Mouse (Mus musculus): ENCODE measurements around the gene Spsb1. TPM values are rescaled to one million over a fixed set of nuclear protein-coding genes. Genes with fewer than 3 reads are reported as not detected.

Gene Spsb1
- total and polyA plus RNA-seq, 3 experiments: 0.04 to 0.19 (median 0.07) TPM

DNA sequence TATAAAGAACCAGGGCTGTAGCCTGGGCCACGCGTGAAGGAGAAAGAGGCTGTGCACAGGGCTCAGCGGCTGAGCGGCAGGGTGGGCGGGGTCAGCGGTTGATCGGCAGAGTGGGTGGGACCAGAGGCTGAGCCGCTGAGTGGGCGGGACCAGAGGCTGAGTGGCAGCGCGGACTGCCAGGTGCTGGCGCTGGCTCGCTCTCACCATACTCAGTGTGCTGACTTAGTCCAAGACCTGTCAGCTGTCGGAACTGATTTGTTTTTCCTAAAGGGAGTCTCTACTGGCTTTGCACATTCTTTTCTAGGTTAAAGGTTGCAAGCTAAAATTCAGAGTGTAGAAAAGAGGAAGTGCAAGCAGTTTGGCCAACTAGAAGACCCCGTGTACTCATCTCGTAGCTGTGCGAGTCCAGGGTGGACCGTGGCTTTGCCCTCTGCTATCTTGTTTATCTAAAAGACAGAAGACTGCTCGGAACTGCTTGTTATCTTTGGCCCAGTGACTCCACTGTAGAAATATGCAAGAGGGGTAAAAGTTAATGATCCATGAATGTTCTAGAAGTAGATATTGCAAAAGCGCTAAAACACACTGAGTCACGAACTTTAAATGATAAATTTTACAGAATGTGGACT, 34.2 kb upstream of the Spsb1 start:
- peak; percentile 82 for TF ChIP-seq BHLHE40 (IDR thresholded peaks at IDR 0.05; ENCODE audit: low read depth, low read length)
- TF ChIP-seq UBTF (IDR thresholded peaks at IDR 0.05; ENCODE audit: low read depth, low read length): no peak
- peak; percentile 55; the same call in 1 of the 2 replicates for TF ChIP-seq CHD2 (IDR thresholded peaks at IDR 0.05; ENCODE audit: low read length)
- TF ChIP-seq USF2 (conservative IDR thresholded peaks at IDR 0.05; ENCODE audit: low read depth, low read length): no peak
- no peak for TF ChIP-seq CTCF (conservative IDR thresholded peaks at IDR 0.05 in 1 of 2, IDR thresholded peaks at IDR 0.05 in 1 of 2; ENCODE audit: low read depth in 2 of 2, low read length in 2 of 2)
- TF ChIP-seq JUND (conservative IDR thresholded peaks at IDR 0.05; ENCODE audit: low read depth, low read length): peak; percentile 51; the same call in 1 of the 2 replicates
- peak; percentile 52 for TF ChIP-seq MAX (IDR thresholded peaks at IDR 0.05; ENCODE audit: low read length)
- no peak; the same call in 1 of the 2 replicates for TF ChIP-seq MEF2A (IDR thresholded peaks at IDR 0.05; ENCODE audit: borderline replicate concordance, low read depth, low read length)
- peak; percentile 84 for TF ChIP-seq IRF4 (IDR thresholded peaks at IDR 0.05; ENCODE audit: low read depth, low read length)
- no peak for TF ChIP-seq NELFE (IDR thresholded peaks at IDR 0.05; ENCODE audit: low read depth, low read length)
- TF ChIP-seq E2F4 (IDR thresholded peaks at IDR 0.05; ENCODE audit: insufficient replicate concordance, low read depth, low read length): no peak
- TF ChIP-seq ZKSCAN1 (IDR thresholded peaks at IDR 0.05; ENCODE audit: borderline replicate concordance, low read depth, low read length): no peak
- TF ChIP-seq SMC3 (IDR thresholded peaks at IDR 0.05; ENCODE audit: low read depth, low read length): no peak
- TF ChIP-seq USF1 (IDR thresholded peaks at IDR 0.05; ENCODE audit: low read depth, low read length): no peak
- TF ChIP-seq RCOR1 (conservative IDR thresholded peaks at IDR 0.05; ENCODE audit: low read depth, low read length): no peak
- peak; percentile 69; the same call in 1 of the 2 replicates for TF ChIP-seq ELF1 (IDR thresholded peaks at IDR 0.05; ENCODE audit: low read depth, low read length)
- no peak for TF ChIP-seq KAT2A (IDR thresholded peaks at IDR 0.05; ENCODE audit: insufficient replicate concordance, low read length)
- no peak for TF ChIP-seq CHD1 (IDR thresholded peaks at IDR 0.05; ENCODE audit: low read depth, low read length)
- peak; percentile 99 for TF ChIP-seq ETS1 (conservative IDR thresholded peaks at IDR 0.05; ENCODE audit: low read depth, low read length)
- no peak; the same call in 1 of the 2 replicates for TF ChIP-seq MXI1 (IDR thresholded peaks at IDR 0.05; ENCODE audit: low read depth, low read length)
- TF ChIP-seq EP300 (IDR thresholded peaks at IDR 0.05; ENCODE audit: low read length): peak; percentile 90
- no peak for TF ChIP-seq TBP (conservative IDR thresholded peaks at IDR 0.05; ENCODE audit: low read depth, low read length)
- no peak for TF ChIP-seq ZMIZ1 (IDR thresholded peaks at IDR 0.05; ENCODE audit: low read depth, low read length)
- no peak; the same call in 1 of the 2 replicates for TF ChIP-seq RAD21 (IDR thresholded peaks at IDR 0.05; ENCODE audit: low read depth, low read length)
- TF ChIP-seq GABPA (IDR thresholded peaks at IDR 0.05; ENCODE audit: insufficient replicate concordance, low read depth, low read length): no peak
- peak; percentile 87 for TF ChIP-seq TCF12 (IDR thresholded peaks at IDR 0.05; ENCODE audit: low read depth, low read length)
- no peak for TF ChIP-seq PAX5 (IDR thresholded peaks at IDR 0.05; ENCODE audit: low read length)
- TF ChIP-seq POLR2AphosphoS2 (IDR thresholded peaks at IDR 0.05; ENCODE audit: low read depth, low read length): no peak
- TF ChIP-seq MAFK (IDR thresholded peaks at IDR 0.05; ENCODE audit: insufficient replicate concordance, low read length): no peak
- peak; percentile 60 for TF ChIP-seq SIN3A (IDR thresholded peaks at IDR 0.05; ENCODE audit: low read length)
- TF ChIP-seq POLR2A (IDR thresholded peaks at IDR 0.05; ENCODE audit: low read depth, low read length): peak; percentile 46; the same call in 1 of the 2 replicates
- TF ChIP-seq HCFC1 (IDR thresholded peaks at IDR 0.05; ENCODE audit: low read depth, low read length): no peak; the same call in 1 of the 2 replicates
- no peak for TF ChIP-seq ZC3H11A (IDR thresholded peaks at IDR 0.05; ENCODE audit: low read depth, low read length)
- TF ChIP-seq NRF1 (IDR thresholded peaks at IDR 0.05; ENCODE audit: low read depth, low read length): 0 out of 2 replicates have a peak, but pooled peaks have one; percentile 27
- TF ChIP-seq JUN (IDR thresholded peaks at IDR 0.05; ENCODE audit: insufficient read depth, low read depth, low read length): no peak
- peak; percentile 62; the same call in 1 of the 2 replicates for TF ChIP-seq MYC (IDR thresholded peaks at IDR 0.05; ENCODE audit: low read depth, low read length)
- no peak; the same call in 1 of the 2 replicates for TF ChIP-seq MAZ (IDR thresholded peaks at IDR 0.05; ENCODE audit: low read depth, low read length)
- no peak for TF ChIP-seq ZNF384 (IDR thresholded peaks at IDR 0.05; ENCODE audit: low read depth, low read length)
- dilution Hi-C loops (cut with MboI; ENCODE audit: extremely low pct_ligation_motif_present, extremely low pct_unique_long_range_greater_than_20kb, low sequenced_read_pairs) (no loop called here), in situ Hi-C loops (cut with MboI; ENCODE audit: low pct_ligation_motif_present, low pct_unique_long_range_greater_than_20kb, low sequenced_read_pairs) (no loop called here)
- H3K36me3 ChIP-seq (replicated peaks in 1 of 2; ENCODE audit: control insufficient read depth in 1 of 2, insufficient read depth in 1 of 2, low read length in 1 of 2): peaks cover 36 to 69% of the 10 kb centered on the region in 2 experiments
- H3K27me3 ChIP-seq (replicated peaks): no peaks in the 10 kb centered on the region
- no peak overlapping the region for H3K4me3 ChIP-seq (replicated peaks in 1 of 3; ENCODE audit: low read depth in 2 of 3, low read length in 2 of 3, poor library complexity in 1 of 3)
- H3K79me2 ChIP-seq (replicated peaks; ENCODE audit: control insufficient read depth, extremely low read depth, insufficient read depth, poor library complexity, severe bottlenecking): no peaks in the 10 kb centered on the region; the same call in 1 of the 2 replicates
- H3K4me1 ChIP-seq (ENCODE audit: control insufficient read depth in 1 of 2, insufficient read depth in 2 of 2): peaks cover 20 to 71% of the 10 kb centered on the region in 2 experiments
- DNase-seq (ENCODE audit: extremely low read depth): peak; percentile 97
- H3K27ac ChIP-seq (ENCODE audit: insufficient read depth, low read depth): peak overlapping the region; percentile 75
- peak overlapping the region; percentile 74 for H3K4me2 ChIP-seq (ENCODE audit: insufficient read depth, low read depth, poor library complexity, severe bottlenecking)
- H3K9ac ChIP-seq (ENCODE audit: insufficient read depth, low read depth): peak overlapping the region; percentile 39; the same call in 1 of the 2 replicates
- H3K9me3 ChIP-seq (replicated peaks; ENCODE audit: low read length): no peaks in the 10 kb centered on the region
